Mouse (Mus musculus) stomach, postnatal 0 days (tissue): Measurements from ENCODE around the gene Prss34. TPM values are rescaled to one million over a fixed set of nuclear protein-coding genes. Genes with fewer than 3 reads are reported as not detected.

ENCODE experiments used
- ATAC-seq: fragments of 200-750 bp; cut with Nextera tagmentation; 2 replicates; pipeline ENCODE4 v1.8.0; 2017; ENCODE audit not compliant: low FRiP score, low TSS enrichment
- DNase-seq: peaks from one replicate; pipeline ENCODE4 v3.0.0-alpha.2; 2016; ENCODE audit warnings: low spot score
- H3K27ac ChIP-seq: fragments of 300-500 bp; sonication (generic); replicated peaks from 2 replicates; pipeline ENCODE4 v1.5.1; 2014; ENCODE audit warnings: mild to moderate bottlenecking, control low read depth
- H3K27me3 ChIP-seq: fragments of 300-500 bp; sonication (generic); 2 replicates; pipeline ENCODE4 v1.6.1; 2014; ENCODE audit warnings: low read length; ENCODE audit not compliant: control insufficient read depth, insufficient read depth
- H3K36me3 ChIP-seq: fragments of 300-500 bp; sonication (generic); 2 replicates; pipeline ENCODE4 v1.6.1; 2014; ENCODE audit warnings: low read length, mixed read lengths; ENCODE audit not compliant: control insufficient read depth, insufficient read depth
- H3K4me1 ChIP-seq: fragments of 300-500 bp; sonication (generic); replicated peaks from 2 replicates; pipeline ENCODE4 v1.6.1; 2014; ENCODE audit warnings: antibody characterized with exemption; ENCODE audit not compliant: control insufficient read depth, insufficient read depth
- H3K4me2 ChIP-seq: fragments of 300-500 bp; sonication (generic); replicated peaks from 2 replicates; pipeline ENCODE4 v1.6.1; 2014; ENCODE audit warnings: low read depth, mild to moderate bottlenecking, control low read depth, moderate library complexity
- H3K4me3 ChIP-seq: fragments of 300-500 bp; sonication (generic); 2 replicates; pipeline ENCODE4 v1.5.1; 2014; ENCODE audit warnings: low read depth, low read length, control low read depth
- H3K9ac ChIP-seq: fragments of 300-500 bp; sonication (generic); 2 replicates; pipeline ENCODE4 v1.6.1; 2014; ENCODE audit warnings: mild to moderate bottlenecking, low read length, control low read depth, mixed read lengths
- H3K9me3 ChIP-seq: fragments of 300-500 bp; sonication (generic); 2 replicates; pipeline ENCODE4 v1.6.1; 2016; ENCODE audit warnings: low read length; ENCODE audit not compliant: control insufficient read depth
- CTCF ChIP-seq: IDR thresholded peaks from 2 replicates; pipeline ENCODE4 v1.5.1; 2016; ENCODE audit warnings: antibody characterized with exemption, low read depth, mild to moderate bottlenecking, moderate library complexity
- EP300 ChIP-seq: optimal IDR thresholded peaks from 2 replicates; pipeline ENCODE3; 2016; ENCODE audit warnings: antibody characterized with exemption
- WGBS: fragments of 180-500 bp; shearing (Covaris S2); extraction: QIAGEN DNeasy Blood & Tissue Kit; methylation state at CpG from one replicate; pipeline ENCODE4 v1.1.7; 2014; 5-methylcytosine and 5-hydroxymethylcytosine counted together
- polyA plus RNA-seq: library from polyadenylated mRNA; unstranded; fragments of >200 nt; fragmentation: Nextera tagmentation; extraction: Ambion mirVana; gene quantifications from 2 replicates; pipeline ENCODE4 v1.2.1, GENCODE M21; 2015

The Prss34 gene
- polyA plus RNA-seq, 1 experiment from 2014 or later, result 0.50 TPM

DNA sequence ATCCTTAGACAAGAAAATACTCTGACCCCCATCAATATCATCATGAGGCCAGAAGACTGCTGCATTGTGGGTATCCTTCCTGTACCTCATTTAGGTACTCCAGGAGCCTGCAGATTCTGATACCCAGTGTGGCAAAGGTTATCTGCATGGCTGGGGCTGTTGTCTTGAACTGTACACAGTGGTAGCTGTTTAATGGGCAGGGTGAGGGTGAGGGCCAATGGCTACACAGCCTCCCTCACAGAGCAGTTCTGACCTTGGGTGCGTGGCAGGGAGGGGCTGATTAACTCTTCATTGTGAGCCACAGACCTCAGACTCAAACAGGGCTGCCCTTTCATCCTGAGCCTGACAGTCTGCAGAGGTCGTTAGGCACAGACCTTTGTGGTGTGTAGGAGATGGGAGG lies 24.7 kb downstream of the Prss34 start:
- Histone ChIP-seq H3K36me3 (no peaks in the 10 kb centered on the region), H3K9me3 (no peaks in the 10 kb centered on the region), H3K27me3 (no peaks in the 10 kb centered on the region), H3K4me3 (no peak overlapping the region), H3K4me2 (no peak overlapping the region), H3K9ac (no peak overlapping the region), H3K27ac (no peak overlapping the region), H3K4me1 (no peaks in the 10 kb centered on the region)
- WGBS, result 14% methylated on average over 2 of the region's 2 CpGs
- no peak for TF ChIP-seq CTCF
- TF ChIP-seq EP300, result no peak
- DNase-seq (no peak), ATAC-seq (no peak)

DNA sequence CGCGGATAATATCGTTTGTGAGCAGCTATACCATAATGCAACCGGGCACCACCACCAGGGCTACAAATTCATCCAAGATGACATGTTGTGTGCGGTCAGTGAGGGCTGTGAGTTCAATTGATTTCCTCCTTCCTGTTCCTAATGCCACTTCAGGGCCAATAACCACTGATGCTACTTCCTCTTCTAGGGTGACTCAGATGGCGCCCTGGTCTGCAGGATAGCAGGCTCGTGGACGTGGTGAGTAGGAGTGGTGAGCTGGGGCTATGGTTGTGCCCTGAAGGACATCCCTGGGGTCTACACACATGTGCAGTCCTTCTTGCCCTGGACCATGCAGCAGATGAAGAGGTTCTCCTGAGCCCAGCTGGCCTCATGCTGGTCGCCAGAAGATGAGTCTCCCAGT lies 34.1 kb downstream of the Prss34 start:
- H3K9me3 ChIP-seq, result no peaks in the 10 kb centered on the region
- H3K4me1 ChIP-seq, result no peaks in the 10 kb centered on the region
- H3K9ac ChIP-seq, result no peak overlapping the region
- WGBS, result 61% methylated on average over 9 of the region's 9 CpGs
- H3K27me3 ChIP-seq, result no peaks in the 10 kb centered on the region
- no peak for TF ChIP-seq CTCF
- no peak for TF ChIP-seq EP300
- no peak overlapping the region for H3K4me3 ChIP-seq
- H3K36me3 ChIP-seq, result no peaks in the 10 kb centered on the region
- H3K27ac ChIP-seq, result no peak overlapping the region
- DNase-seq (no peak), ATAC-seq (no peak)
- no peak overlapping the region for H3K4me2 ChIP-seq

DNA sequence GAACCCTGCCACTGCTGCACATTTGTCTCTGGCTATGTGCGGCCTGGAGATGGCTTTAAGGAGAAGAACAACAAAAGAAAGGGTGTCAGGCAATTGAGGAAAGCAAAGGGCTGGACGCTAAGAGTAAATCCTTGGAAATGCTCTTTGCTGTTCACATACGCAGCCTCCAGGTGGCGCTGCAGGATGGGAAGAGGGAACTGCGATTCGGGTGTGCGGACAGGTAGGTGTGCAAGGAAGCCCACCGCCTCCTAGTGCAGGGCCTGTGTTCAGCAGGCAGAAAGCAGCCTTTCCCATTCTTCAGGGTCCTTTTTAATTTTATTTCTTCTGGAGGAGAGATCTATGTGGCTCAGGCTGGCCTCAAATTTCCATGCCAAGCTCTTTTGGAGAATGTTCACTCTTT lies 35.7 kb downstream of the Prss34 start:
- DNase-seq (peak; percentile 80), ATAC-seq (no peak)
- H3K36me3 ChIP-seq, result no peaks in the 10 kb centered on the region
- no peaks in the 10 kb centered on the region for H3K27me3 ChIP-seq
- H3K9ac ChIP-seq, result no peak overlapping the region
- no peak overlapping the region for H3K4me2 ChIP-seq
- H3K27ac ChIP-seq, result no peak overlapping the region
- no peaks in the 10 kb centered on the region for H3K9me3 ChIP-seq
- H3K4me1 ChIP-seq, result no peaks in the 10 kb centered on the region
- TF ChIP-seq CTCF (peak; percentile 96), EP300 (no peak)
- 2% methylated on average over 8 of the region's 8 CpGs for WGBS
- no peak overlapping the region for H3K4me3 ChIP-seq

DNA sequence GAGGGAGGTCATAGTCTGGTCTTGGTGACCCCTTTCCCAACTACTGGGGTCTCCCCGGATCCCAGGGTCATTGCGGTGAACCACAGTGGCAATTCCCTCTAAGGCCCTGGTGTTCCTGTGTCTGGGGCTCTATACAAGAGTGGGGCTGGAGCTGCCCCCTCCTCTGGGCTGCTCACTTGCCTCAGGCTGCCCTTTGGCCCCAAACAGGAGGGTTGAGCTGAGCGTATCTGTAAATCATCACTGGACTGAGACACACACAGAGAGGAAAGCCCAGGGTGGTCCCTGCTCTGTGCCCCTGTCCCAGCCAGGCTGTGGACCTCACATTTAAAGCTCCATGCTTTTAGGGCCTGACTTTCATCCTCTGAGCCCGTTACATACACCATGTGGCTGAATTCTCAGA lies 40.0 kb downstream of the Prss34 start:
- DNase-seq, result no peak
- Histone ChIP-seq H3K4me3 (no peak overlapping the region), H3K4me2 (no peak overlapping the region), H3K36me3 (no peaks in the 10 kb centered on the region), H3K9ac (no peak overlapping the region), H3K27ac (no peak overlapping the region), H3K27me3 (no peaks in the 10 kb centered on the region), H3K9me3 (no peaks in the 10 kb centered on the region), H3K4me1 (no peaks in the 10 kb centered on the region)
- 83% methylated on average over 4 of the region's 4 CpGs for WGBS
- no peak for ATAC-seq
- TF ChIP-seq EP300, result no peak
- no peak for TF ChIP-seq CTCF

DNA sequence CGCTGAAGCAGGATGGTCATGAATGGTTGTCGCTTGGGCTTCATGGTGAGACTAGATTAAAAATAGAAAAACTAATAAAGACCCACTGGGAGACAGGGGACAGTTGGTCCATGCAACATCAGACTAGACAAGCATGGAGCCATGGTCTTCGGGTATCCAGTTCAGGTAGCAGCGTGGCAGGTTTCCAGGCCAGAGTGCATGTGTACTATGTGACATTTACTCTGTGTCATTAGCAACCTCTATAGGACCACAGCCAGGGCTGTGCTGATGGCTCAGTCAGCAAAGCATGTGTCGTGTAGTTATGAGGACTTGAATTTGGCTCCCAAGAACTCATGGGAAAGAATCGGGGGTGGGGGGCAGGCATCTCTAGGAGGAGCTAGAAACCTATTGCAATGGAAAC lies 41.8 kb downstream of the Prss34 start:
- no peak for TF ChIP-seq CTCF
- no peak for TF ChIP-seq EP300
- no peak overlapping the region for H3K4me3 ChIP-seq
- 85% methylated on average over 6 of the region's 6 CpGs for WGBS
- no peak for ATAC-seq
- no peak overlapping the region for H3K4me2 ChIP-seq
- no peaks in the 10 kb centered on the region for H3K9me3 ChIP-seq
- H3K36me3 ChIP-seq, result no peaks in the 10 kb centered on the region
- DNase-seq, result no peak
- H3K4me1 ChIP-seq, result no peaks in the 10 kb centered on the region
- H3K9ac ChIP-seq, result no peak overlapping the region
- H3K27me3 ChIP-seq, result no peaks in the 10 kb centered on the region
- no peak overlapping the region for H3K27ac ChIP-seq

DNA sequence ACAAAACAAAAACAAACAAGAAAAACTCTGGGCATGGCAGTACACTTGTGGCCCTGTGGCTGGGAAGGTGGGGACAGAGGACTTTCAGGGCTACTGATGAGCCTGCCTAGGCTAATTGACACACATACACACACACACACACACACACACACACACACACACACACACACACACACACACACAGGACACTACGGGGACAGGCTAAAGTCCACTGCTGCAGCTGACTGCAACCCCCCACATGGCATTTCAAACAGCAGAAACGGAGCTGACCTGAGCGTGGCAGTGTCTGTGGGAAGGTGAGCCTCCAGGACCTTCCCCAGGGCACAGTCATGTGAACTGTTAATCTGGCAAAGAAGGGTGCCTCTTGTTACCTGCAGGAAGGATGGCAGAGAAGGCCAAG lies 43.3 kb downstream of the Prss34 start:
- H3K36me3 ChIP-seq, result no peaks in the 10 kb centered on the region
- no peaks in the 10 kb centered on the region for H3K4me1 ChIP-seq
- H3K4me3 ChIP-seq, result no peak overlapping the region
- TF ChIP-seq CTCF (no peak), EP300 (no peak)
- DNase-seq (no peak), ATAC-seq (no peak)
- H3K27me3 ChIP-seq, result no peaks in the 10 kb centered on the region
- H3K9ac ChIP-seq, result no peak overlapping the region
- 39% methylated on average over 3 of the region's 3 CpGs for WGBS
- no peak overlapping the region for H3K4me2 ChIP-seq
- no peaks in the 10 kb centered on the region for H3K9me3 ChIP-seq
- no peak overlapping the region for H3K27ac ChIP-seq
